Mouse (Mus musculus): Measurements from ENCODE around the gene Rspo1.

Rspo1 gene

DNA sequence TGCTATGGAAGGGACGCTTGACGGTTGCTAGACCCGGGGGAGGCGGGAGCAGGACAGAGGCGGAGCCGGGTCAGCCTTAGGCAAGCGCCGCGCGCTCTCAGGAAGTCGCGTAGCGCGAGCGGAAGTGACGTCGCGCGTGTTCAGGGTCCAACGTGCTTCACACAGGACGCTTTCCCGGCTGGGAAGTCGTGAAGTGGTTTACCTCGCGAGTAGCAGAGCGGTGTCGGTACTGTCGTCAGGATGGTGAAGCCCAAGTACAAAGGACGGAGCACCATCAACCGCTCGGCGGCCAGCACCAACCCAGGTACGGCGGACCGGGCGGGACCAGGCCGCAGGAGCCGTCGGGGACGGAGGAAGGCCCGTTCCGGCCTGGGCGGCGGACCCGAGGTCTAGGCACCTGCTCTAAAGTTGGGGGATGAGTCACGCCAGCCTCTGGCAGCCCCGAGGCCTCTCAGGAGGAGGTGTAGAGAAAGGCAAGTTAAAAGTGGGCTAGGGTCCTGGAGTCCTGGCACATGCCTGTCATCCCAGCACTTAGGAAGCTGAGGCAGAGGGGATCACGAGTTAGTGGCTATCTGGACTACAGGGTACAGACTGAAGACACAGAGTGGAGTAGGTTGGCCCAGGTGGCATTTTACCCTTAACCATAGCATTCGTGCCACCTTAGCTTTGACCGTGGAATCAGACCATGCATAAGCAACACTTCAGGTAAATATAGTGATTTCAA lies 43.8 kb downstream of the Rspo1 start:
- DNase-seq (ENCODE audit: low spot score) = peak; percentile 92

- DNase-seq (ENCODE audit: low spot score) = no peak
Observed at GRCm38 (mm10) chr4:125034341-125034740, 48.1 kb downstream of the Rspo1 start.

DNA sequence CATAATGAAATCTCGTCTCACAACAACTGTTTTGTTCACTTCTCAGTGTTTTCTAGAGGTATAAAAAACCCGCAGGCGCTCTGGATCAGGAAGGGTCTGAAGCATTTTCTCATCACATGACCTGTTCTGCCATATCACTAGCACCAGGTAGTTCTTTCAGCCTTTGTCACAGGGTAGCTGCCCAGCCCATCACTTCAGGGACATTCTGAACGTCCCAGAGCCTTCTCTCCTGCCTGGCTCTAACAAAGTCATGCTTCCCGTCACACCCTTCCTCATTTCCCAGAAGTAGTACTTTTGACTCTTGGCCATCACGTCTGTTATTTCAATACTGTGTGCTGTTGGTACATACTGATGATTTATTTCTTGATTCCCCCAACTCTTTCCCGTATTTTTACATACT lies 58.2 kb downstream of the Rspo1 start:
- no peak for DNase-seq (ENCODE audit: low spot score)

- no peak for DNase-seq (ENCODE audit: low spot score)
Observed at GRCm38 (mm10) chr4:125055385-125055784, 69.2 kb downstream of the Rspo1 start.

DNA sequence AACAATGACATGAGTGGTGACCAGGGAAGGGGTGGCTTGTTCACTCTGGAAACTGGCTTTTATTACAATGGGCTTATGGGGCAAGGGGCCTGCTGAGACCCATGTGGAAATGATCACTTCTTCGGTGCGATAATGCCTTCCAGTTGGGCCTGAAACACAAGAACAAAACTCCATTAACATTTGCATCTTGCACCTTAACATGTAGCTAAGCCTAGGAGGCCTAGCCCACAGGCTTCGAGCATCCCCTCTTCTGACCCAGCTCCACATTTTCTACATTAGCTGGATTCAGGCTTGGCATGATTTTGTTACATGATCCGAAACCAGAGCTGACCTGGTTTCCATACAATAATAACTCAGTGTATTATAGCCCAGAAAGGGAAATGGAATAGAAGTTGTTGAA lies 70.2 kb downstream of the Rspo1 start:
- DNase-seq (ENCODE audit: low spot score) = no peak

DNA sequence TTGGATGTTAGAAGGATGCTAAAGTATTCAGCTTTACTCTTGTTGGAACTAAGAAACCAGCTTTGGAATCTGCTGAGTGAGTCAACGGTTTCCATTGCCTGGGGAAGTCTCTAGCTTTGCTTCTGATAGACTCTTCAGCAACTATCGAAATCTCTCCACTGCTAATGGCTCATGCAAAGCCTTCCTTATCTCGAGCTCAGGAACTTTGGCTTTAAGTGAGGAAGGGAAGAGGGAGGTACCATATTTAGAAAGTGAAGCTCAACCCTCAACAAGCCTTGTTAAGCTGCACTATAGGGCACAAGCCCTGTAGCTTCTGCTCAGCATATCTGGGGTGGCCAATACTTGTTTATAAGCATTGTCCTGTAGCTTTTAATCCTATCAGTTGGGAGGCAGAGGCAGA lies 71.0 kb downstream of the Rspo1 start:
- DNase-seq (ENCODE audit: low spot score) = no peak

GRCm38 (mm10) chr4:125058033-125058432 lies 71.8 kb downstream of the Rspo1 start:
- no peak for DNase-seq (ENCODE audit: low spot score)
